Mouse (Mus musculus): Measurements from ENCODE around the gene Cntnap1.

Gene Cntnap1

DNA sequence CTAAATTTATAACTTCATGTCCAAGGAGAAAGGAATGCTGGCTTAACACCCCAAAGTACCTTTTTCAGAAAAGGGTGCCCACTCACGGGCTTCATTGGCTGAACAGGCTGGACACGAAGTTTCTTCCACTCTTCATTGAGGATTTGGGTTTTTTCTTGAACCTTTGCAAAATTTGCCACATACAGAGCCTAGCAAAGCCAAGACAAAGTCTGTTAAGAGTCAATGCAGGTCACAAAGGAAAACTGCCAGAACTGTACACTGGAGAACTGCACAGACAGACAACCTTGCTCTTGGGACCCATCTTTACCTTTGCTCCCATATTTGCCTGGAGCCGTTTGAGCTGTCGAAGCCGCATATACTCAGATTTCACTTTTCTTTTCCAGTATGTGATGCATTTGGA is 46.6 kb downstream of the Cntnap1 start:
- no peak for DNase-seq (ENCODE audit: low read depth, low spot score)

DNA sequence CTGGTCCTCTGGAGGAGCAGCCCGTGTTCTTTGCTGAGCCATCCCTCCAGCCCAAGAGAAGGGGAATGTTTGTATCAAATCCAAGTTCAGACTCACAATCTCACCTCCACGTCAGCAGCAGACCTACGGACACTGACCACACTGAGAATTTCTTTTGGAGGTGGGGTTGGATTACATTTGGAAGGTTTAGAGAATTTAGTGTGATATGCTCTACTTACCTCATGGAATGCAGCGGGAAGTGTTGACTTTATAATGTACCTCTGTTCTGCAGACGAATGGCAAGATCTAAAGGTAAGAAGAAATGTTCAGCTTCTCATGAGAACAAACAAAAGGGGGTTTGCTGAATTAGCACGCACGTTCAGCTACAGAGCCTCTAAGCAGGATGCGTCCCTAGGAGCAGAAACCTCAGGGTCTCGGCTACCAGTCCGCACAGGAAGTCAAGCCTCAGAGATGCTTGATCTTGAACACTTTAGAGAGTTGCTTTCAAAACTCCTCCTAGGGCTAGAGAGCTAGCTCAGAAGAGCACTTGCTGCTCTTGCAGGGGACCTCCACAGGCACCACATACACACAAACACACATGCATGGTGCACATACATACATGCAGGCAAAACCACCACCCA is 48.2 kb downstream of the Cntnap1 start:
- no peak for DNase-seq (ENCODE audit: low read depth, low spot score)

DNA sequence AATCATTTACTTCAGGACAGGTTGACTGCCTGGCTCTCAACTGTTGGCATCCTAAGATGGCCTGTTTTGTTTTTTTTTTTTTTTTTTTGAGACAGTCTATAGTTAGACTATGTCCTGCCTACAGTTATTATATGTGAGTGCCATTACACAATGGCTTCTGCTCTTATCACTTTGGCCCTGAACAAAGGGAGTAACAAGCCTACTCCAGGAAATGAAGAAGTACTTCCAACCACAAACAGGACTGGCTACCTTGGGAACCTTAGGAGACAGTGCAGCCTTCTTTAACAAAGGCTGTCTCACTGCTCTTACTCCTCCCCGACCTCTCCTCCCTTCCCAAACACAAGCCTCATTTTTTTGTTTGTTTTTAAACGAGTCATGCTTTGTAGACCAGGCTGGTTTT is 50.5 kb downstream of the Cntnap1 start:
- DNase-seq (ENCODE audit: low read depth, low spot score): no peak

DNA sequence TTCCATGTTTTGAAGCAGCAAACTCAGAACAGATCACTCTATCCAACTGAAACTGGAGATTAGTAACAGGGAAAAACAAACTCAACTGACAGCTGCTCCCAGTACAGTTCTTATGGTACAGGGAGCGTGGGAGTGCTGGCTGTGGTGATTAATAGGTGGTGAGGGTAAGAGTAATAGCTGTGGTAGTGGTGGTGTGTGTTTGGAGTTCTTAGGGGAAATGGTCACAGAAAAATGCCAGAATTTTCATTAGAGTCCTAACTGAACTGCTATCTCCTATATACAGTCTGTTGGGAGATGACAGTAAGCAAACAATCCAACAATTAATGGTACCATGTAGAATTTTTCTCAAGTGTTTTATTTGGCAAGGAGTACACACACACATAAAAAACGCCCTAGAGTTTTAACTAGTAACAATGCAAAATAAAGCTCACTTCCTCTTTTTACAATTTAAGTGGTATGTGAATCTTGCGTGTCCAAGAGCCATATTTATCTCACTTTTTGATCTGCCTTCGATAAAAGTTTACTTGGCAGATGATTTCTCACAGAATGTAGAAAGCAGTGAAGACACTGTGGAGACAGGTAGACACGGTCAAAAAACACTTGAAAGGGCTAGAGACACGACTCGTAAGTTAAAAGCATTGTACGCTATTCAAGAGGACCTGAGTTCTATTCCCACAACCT is 51.1 kb downstream of the Cntnap1 start:
- no peak for DNase-seq (ENCODE audit: low read depth, low spot score)

DNA sequence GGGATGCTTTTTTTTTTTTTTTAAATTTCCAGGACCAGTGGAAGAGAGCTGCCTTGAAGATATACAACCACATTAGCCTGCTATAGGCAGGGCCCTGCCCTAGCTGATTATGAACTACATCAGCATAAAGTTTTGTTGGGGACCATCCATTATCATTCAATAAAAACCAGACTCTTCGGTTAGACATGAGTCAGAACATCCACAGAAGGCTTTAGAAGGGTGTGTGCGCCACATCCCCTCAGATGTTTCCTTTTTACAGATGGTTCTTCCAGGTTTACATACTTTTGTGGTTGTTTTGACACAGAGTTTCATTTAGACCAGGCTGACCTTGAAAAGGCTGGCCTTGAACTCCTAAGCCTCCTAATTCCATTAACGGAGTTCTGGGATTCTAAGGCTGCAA is 54.0 kb downstream of the Cntnap1 start:
- DNase-seq (ENCODE audit: low read depth, low spot score): no peak

DNA sequence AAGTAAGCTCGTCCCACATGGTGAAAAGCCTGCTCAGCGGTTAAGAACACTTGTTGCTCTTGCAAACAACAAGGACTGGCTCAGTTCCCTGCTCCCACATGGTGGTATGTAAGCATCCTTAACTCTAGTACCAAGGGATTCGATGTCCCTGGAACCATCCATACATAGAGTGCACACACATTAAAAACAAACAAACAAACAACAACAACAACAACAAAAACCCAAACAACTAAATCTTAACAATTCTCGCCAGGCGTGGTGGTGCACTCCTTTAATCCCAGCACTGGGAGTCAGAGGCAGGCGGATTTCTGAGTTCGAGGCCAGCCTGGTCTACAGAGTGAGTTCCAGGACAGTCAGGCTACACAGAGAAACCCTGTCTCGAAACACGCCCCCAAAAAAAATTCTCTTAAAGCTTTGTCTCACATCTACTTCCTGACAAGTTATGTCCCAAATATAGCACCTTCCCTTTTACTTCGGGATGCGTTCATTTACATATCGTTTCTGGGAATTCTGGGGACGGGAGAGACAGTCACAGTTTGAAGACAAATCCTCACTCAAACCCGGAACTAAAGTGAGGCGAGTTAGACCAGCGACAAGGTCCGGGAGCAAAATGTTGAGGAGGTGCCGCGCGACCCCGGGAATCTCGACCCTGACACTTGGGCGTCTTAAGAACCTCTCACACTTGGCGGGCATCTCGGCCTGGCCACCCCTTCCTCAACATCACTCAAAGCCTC is 55.2 kb downstream of the Cntnap1 start:
- DNase-seq (ENCODE audit: low read depth, low spot score): peak; percentile 41

DNA sequence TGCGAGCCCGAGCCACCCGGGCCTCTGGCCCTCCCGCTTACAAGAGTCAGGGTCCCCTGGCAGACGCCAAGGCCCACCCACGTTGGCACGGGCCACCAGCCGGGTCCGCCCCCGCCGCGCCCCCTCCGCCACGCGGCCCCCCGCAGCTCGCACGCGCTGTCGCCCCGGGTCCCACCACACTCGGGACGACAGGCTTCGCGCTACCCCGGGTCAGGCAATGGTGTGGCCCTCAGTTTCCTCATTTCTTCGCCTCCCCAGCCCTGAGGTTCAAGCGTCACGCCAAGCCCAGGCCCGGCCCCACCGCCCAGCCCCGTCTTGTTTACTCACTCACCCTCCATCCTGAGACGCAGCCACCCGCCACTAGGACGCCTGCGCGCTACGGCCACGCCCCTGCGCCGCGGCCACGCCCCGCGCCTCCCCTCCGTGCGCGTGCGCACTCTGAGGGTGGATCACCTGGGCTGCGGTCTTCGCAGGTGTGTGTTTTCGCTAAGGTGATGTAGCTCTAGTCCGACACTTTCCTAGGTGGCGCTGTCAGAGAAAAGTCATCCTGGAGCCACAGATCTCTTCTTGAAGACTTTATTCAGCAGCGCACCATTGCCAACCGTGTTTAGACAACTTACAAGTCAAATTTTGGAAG is 55.9 kb downstream of the Cntnap1 start, which contains the start of gene Ezh1:
Gene Ezh1 (minus strand): TSS at position 399 of the 637 bp plus-strand sequence.
- DNase-seq (ENCODE audit: low read depth, low spot score): peak; percentile 94

DNA sequence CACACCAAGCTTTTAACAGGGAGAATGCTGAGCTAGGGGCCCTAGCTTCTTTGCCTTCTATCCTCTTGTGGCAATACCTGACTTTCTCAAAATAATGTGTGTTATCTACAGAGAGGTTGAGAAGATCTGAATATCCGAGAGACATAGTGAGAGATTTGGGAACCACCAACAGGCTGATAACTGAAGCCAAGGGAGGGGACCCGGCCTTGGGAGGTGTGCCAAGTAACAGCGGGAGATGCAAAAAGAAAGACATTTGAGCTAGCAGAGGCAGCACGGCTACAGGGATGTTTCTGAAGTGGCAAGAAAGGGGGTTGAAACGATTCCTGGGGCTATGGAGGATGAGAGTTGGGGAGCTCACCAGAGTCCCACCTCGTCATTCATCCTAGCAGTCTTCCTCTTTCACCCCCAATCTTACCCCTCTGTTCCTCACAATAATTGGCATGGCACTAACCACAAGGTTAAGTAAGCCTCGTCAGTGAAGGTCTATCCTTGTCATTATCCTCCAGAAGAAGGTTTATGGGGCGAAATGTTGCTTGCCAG is 59.1 kb downstream of the Cntnap1 start:
- DNase-seq (ENCODE audit: low read depth, low spot score): peak; percentile 44

DNA sequence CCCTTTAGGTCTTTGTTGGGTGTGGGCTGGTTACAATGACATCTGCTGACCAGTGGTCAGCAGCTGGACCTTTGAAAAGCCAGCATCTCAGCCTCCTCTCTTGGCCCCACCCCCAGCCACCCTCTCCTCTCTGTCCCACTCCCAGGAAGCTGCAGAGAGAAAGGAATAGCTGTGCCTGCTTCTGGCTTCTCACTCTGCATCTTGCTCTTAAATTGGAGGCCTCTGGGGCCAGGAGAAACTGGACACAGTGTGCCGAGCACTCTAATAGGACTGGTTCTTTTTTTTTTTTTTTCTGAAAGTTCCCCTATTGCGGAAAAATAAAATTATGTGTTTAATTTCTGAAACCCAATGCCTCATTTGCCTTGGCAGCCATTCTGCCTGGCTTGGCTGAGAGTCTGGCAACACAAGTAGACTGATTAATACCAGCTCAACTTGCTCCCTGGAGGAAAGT is 59.8 kb downstream of the Cntnap1 start:
- DNase-seq (ENCODE audit: low read depth, low spot score): no peak

DNA sequence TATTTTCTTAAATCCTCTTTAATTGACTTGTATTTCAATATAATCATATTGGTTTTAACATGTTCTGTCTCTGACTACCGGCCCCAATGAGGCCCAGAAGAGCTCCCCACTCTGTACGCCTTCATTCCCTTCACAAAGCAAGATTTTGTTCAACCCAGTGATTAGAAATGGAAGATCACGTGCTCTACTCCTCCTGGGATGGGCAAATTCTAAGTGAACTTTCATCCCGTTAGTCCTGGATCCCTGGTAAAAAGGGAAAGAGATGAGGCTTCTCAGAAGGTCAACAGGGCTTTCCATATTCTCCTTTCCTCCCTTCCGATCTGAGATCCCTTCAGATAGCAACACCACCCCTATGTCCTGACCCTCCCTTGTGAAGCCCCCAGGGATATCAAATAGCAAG is 60.2 kb downstream of the Cntnap1 start:
- DNase-seq (ENCODE audit: low read depth, low spot score): no peak

DNA sequence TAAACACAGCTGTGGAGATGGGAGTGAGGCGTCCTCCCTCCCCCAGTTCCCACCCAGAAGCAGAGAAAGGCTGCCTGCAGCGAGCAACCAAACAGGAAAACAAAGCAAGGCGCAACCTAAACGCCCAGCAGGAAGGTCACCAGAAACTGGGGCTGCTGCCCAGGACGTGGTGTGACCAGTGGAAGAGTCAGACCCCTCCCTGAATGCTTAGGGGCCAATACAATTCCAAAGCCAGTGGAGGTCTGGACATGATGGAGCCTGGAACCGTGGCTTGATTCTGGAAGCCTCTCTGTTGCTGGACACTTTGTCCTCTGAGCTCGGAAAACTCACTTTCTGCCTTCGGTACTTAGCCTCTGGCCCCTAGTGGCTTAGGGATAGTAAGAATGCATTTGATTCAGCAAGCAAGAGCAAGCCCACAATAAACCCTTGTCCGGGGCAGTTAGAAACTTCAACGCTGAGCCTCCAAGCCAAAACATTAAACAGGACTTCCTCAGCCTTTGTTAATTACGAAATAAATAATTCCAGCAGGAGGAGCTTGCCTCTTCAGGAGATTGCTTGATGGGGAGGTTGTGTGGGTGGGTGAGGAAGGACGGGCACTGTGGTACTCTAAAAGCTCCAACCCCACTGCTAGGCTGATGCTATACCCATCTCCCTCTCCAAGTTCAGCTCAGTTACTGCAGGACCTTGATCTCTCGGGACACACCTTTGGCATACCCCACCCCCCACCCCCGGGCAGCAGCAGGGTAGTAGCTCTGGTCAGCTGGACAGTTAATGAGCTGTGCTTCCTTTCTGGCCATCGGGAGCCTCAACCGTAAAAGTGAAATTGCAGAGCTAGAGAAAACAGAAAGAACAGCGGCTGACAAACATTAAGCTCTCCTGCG is 60.9 kb downstream of the Cntnap1 start:
- no peak for DNase-seq (ENCODE audit: low read depth, low spot score)

DNA sequence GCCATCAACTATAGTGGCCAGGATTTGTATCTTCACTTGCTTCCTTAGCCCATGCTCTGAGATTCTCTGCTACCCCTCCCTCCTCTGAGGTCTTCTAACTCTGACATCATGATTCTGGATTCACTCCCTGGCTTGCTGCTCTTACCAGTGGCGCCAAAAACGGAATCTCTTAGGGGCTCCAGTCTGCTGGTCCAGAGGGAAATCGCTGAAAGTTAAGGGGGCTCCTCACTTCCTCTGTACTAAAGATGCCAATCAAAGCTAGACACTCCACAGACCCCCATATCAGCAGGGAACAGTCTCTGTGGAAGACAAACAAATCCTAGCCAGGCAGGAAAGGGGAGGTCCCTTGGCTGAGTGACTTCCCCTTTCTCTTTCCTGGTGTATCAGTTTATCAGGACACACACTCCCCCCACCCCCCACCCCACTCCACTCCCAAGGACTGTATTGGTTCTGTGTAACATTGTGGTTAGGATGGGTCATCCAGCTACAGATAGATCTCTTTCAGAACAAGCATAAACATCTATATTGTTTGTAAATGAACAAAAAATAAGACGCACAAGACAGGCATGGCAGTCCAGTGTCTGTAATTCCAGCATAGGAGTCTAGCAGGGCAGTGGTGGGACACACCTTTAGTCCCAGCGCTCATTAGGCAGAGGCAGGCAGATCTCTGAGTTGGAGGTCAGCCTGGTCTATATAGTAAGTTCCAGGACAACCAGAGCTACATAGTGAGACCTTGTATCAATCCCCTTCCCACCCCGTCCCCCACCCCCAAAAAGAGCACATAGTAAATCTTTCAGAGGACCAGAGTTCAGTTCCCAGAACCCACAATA is 61.9 kb downstream of the Cntnap1 start:
- DNase-seq (ENCODE audit: low read depth, low spot score): no peak

DNA sequence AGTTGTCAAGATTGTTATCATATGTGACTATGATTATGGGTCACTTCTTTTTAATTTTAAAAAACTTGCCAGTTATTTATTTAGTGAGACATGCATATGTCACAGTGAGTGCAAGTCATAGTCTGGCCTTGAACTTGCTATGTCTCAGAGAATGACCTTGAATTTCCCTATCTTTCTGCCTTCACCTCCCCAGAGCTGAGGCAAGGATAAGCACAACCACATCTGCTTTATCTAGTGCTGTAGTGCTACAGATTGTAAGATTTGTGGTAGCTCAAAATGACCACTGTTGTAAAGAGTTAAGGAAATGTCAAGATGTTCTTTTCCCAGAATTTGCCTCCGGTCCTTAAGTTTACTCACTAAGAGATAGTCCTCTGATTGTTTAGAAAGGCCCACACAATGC is 62.9 kb downstream of the Cntnap1 start:
- DNase-seq (ENCODE audit: low read depth, low spot score): no peak

DNA sequence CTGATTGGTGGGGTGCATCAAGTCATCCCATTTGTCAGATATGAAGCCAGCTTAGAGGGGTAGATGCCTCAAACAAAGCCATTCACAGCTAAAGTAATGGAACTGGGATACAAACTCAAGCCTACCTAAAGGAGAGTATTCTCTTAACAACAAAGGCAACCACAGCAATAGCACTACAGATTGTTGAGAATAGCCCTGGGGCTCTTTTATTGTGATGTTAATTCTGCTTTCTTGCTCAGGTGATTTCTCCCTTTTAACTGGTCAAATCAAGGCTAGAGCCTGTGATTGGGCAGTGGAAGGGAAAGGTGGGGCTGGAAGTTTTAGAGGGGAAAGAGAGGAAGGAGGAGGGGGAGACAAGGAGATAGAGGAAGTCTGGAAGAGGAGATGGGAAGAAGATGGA is 63.8 kb downstream of the Cntnap1 start:
- DNase-seq (ENCODE audit: low read depth, low spot score): peak; percentile 93

DNA sequence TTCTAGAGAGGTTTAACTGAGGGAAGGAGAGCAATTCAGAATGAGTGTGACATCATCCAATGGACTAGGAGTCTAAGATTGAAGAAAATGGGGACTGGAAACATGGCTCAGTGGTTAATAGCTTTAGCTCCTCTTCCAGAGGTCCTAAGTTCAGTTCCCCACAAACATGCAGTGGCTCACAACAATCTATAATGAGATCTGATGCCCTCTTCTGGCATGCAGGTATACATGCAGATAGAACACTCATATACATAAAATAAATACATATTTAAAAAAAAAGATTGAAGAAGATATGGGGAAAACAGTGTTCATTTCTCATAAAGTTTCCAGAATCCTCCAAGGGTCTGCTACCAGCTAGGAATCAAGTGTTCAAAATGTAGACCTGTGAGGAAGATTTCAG is 65.1 kb downstream of the Cntnap1 start:
- no peak for DNase-seq (ENCODE audit: low read depth, low spot score)

DNA sequence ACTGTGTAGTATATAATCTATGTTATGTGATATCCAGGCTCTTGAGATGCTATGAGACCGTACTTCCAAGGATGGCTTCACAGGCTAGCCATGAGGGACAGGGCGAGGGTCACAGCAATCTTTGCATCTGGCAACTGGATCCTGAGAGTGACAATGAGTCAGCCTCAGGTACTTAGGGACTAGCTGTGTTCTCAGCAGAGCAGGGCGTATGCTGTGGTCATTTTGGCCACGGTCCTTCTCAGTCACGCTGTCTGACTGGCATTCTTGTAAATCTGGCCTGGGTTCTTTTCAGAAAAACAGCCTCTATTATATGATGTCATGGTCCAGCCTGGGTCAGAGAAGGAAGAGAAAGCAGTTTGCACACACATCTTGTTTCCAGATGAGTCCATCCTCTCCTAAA is 66.5 kb downstream of the Cntnap1 start:
- no peak for DNase-seq (ENCODE audit: low read depth, low spot score)

DNA sequence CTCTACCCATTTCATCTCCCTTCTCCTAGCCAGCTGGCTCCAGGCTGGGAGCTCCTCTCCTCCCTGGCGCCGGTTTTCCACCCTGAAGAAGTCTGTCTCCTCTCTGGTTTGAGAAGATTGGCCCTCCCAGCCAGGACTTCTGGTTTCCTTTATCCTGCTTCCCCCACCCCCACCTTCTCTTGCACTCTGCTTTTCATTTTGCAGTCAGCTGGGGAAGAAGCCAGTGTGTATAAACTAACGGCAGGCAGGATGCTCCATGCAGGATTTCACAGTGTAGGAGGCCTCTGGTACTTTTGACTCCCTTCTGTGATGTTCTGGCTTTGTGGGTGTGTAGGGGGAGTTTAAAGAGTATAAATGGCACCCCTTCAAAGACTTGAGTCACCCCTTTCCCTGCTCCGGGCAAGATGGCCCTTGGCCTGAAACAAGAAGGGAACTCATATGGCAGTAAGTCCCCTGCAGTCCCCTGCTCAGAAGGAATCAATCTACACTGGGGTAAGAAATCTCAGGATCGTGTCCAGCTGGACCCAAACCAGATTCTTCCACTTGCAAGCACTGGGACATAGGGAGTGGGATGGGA is 67.8 kb downstream of the Cntnap1 start:
- DNase-seq (ENCODE audit: low read depth, low spot score): no peak
